Mouse (Mus musculus) midbrain, embryonic 14.5 days (tissue): ENCODE measurements around the gene C7. TPM values are rescaled to one million over a fixed set of nuclear protein-coding genes. Genes with fewer than 3 reads are reported as not detected.
A peak's percentile ranks its signal among the peaks of the same experiment; 100 is the strongest.

Experiments
- ATAC-seq: fragments of 200-750 bp; cut with Nextera tagmentation; 2 replicates; pipeline ENCODE4 v1.8.0; 2017; ENCODE audit warnings: moderate number of reproducible peaks, moderate library complexity; ENCODE audit not compliant: low FRiP score, low TSS enrichment
- DNase-seq: peaks from one replicate; pipeline ENCODE4 v3.0.0-alpha.2; 2015
- H3K27ac ChIP-seq: fragments of 300-500 bp; sonication (generic); replicated peaks from 2 replicates; pipeline ENCODE4 v1.5.1; 2014; ENCODE audit warnings: mild to moderate bottlenecking, low read depth, low read length, moderate library complexity
- H3K27me3 ChIP-seq: fragments of 300-500 bp; sonication (generic); 2 replicates; pipeline ENCODE4 v1.6.1; 2014; ENCODE audit warnings: low read length, control low read depth, mixed read lengths; ENCODE audit not compliant: control insufficient read depth, insufficient read depth
- H3K36me3 ChIP-seq: fragments of 300-500 bp; sonication (generic); 2 replicates; pipeline ENCODE4 v1.6.1; 2014; ENCODE audit warnings: low read length, control low read depth; ENCODE audit not compliant: control insufficient read depth, insufficient read depth
- H3K4me1 ChIP-seq: fragments of 300-500 bp; sonication (generic); 2 replicates; pipeline ENCODE4 v1.6.1; 2014; ENCODE audit warnings: mild to moderate bottlenecking, antibody characterized with exemption, low read length, control low read depth; ENCODE audit not compliant: control insufficient read depth, insufficient read depth
- H3K4me2 ChIP-seq: fragments of 300-500 bp; sonication (generic); 2 replicates; pipeline ENCODE4 v1.6.1; 2014; ENCODE audit warnings: mild to moderate bottlenecking, low read length, moderate library complexity
- H3K4me3 ChIP-seq: fragments of 300-500 bp; sonication (generic); replicated peaks from 2 replicates; pipeline ENCODE4 v1.5.1; 2014; ENCODE audit warnings: low read depth, low read length
- H3K9ac ChIP-seq: fragments of 300-500 bp; sonication (generic); replicated peaks from 2 replicates; pipeline ENCODE4 v1.6.1; 2014; ENCODE audit warnings: mild to moderate bottlenecking, low read length, moderate library complexity
- H3K9me3 ChIP-seq: fragments of 300-500 bp; sonication (generic); 2 replicates; pipeline ENCODE4 v1.6.1; 2016; ENCODE audit warnings: low read length, control low read depth, mixed read lengths; ENCODE audit not compliant: control insufficient read depth
- WGBS: fragments of 180-500 bp; shearing (Covaris S2); extraction: QIAGEN DNeasy Blood & Tissue Kit; methylation state at CpG from one replicate; pipeline ENCODE4 v1.1.7; 2014; 5-methylcytosine and 5-hydroxymethylcytosine counted together
- polyA plus RNA-seq: library from polyadenylated mRNA; unstranded; fragments of >200 nt; fragmentation: Nextera tagmentation; extraction: Ambion mirVana; gene quantifications from 2 replicates; pipeline ENCODE4 v1.2.1, GENCODE M21; 2014

C7 gene
- polyA plus RNA-seq, result 0.13 and 0.16 TPM in 2 replicates

GRCm38 (mm10) chr15:5063635-5064034 is at the start of gene C7:
Gene C7 (minus strand): TSS chr15:5063740.
- no peak for DNase-seq
- Histone ChIP-seq H3K27me3 (no peaks in the 10 kb centered on the region), H3K9ac (no peak within 1 kb of the TSS), H3K9me3 (no peaks in the 10 kb centered on the region), H3K27ac (no peak within 1 kb of the TSS), H3K4me3 (no peak within 1 kb of the TSS), H3K4me1 (no peaks in the 10 kb centered on the region), H3K36me3 (no peaks in the 10 kb centered on the region), H3K4me2 (no peak within 1 kb of the TSS)
- ATAC-seq, result no peak

GRCm38 (mm10) chr15:5112651-5113050 is 49.1 kb upstream of the C7 start:
- no peaks in the 10 kb centered on the region for H3K27me3 ChIP-seq
- no peak overlapping the region for H3K9ac ChIP-seq
- no peak overlapping the region for H3K4me3 ChIP-seq
- ATAC-seq, result no peak
- no peak for DNase-seq
- WGBS, result 92% methylated on average over 3 of the region's 3 CpGs
- H3K4me1 ChIP-seq, result peaks cover 15% of the 10 kb centered on the region
- no peak overlapping the region for H3K4me2 ChIP-seq
- peaks cover 2% of the 10 kb centered on the region for H3K36me3 ChIP-seq
- H3K27ac ChIP-seq, result no peak overlapping the region
- H3K9me3 ChIP-seq, result no peaks in the 10 kb centered on the region

DNA sequence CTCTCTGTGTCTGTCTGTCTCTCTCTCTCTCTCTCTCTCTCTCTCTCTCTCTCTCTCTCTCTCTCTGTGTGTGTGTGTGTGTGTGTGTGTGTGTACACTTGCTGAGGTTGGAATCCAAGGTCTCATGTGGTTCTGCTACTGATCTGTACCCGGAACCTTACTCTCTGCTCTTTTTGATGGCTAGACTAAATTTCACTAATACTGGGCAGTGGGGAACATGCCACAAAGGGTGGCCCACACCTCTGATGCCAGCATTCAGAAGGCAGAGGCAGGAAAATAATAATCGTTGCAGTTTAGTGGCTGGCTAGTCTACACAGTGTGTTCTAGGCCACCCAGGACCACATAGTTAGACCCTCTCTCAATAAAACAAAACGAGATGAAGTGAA is 45.1 kb upstream of the C7 start:
- 91% methylated on average over 3 of the region's 3 CpGs for WGBS
- no peak for ATAC-seq

DNA sequence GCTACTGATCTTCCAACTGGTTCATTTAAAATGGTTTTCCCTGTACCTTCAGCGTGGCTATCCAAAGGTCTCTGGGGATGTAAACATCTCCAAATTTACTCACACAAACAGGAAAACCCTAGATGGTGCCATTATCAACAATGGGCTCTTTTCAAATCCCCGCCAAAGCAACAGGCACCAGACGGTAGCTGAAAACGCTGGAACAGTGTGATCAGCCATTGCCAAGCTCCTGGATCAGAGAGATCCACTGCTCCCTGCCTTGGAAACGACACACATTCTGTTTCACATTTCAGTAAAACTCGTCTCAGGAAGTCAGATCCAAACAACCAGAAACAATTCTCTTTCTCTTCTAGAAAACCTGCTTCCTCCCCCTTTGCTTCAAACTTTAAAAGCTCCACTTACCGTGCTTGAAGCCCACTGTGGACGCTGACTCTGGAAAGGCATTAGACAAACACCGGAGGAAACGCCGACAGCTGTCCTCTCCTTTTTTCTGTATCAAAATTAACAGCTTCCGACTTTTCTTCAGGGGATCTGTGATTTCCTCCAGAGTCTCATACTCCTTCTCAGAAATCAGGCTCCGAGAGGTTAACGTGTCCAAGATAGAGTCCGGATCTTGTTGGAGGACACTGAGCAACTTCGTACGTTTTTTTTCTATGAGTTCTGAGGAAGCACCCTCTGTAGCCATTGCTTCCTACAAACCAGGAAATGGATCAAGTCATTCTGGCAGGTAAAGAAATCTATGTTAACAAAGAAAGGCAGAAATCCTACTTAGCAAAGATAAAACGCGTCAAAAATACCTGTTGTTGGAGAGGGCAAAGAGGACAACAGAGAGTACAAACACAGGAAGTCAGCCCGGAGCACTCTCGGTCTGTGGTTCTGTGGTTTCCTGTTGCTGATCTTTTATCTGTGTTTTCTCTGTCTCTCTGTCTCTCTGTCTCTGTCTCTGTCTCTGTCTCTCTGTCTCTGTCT is 44.4 kb upstream of the C7 start, which contains the start of gene Card6:
Gene Card6, minus strand, starts transcription at position 854 of the 969 bp plus-strand sequence.
- H3K4me2 ChIP-seq, result no peak within 1 kb of the TSS
- no peaks in the 10 kb centered on the region for H3K4me1 ChIP-seq
- no peak within 1 kb of the TSS for H3K27ac ChIP-seq
- 78% methylated on average over 21 of the region's 21 CpGs for WGBS
- no peaks in the 10 kb centered on the region for H3K9me3 ChIP-seq
- DNase-seq, result no peak
- no peak within 1 kb of the TSS for H3K9ac ChIP-seq
- H3K4me3 ChIP-seq, result no peak within 1 kb of the TSS
- ATAC-seq, result no peak
- H3K27me3 ChIP-seq, result no peaks in the 10 kb centered on the region
- H3K36me3 ChIP-seq, result no peaks in the 10 kb centered on the region

More for the DNA sequence above, 45.1 kb upstream of the C7 start:
- DNase-seq, result no peak
- no peak overlapping the region for H3K4me3 ChIP-seq
- no peak overlapping the region for H3K9ac ChIP-seq
- no peak overlapping the region for H3K27ac ChIP-seq
- no peaks in the 10 kb centered on the region for H3K27me3 ChIP-seq
- no peaks in the 10 kb centered on the region for H3K36me3 ChIP-seq
- no peak overlapping the region for H3K4me2 ChIP-seq
- no peaks in the 10 kb centered on the region for H3K4me1 ChIP-seq
- no peaks in the 10 kb centered on the region for H3K9me3 ChIP-seq

DNA sequence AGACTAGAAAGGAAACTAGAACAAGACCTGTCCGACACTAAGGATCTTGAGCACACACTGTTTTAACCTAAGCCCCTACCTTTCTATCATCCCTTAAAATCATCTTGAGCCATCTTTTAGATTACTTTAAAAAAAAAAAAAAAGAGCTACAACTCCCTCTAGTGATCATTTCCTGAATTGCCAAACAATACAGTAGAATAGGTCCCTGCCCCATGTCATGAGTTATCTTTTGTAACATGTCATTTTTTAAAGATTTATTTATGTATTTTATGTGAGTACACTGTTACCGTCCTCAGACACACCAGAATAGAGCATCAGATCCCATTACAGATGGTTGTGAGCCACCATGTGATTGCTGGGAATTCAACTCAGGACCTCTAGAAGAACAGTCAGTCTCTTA is 42.8 kb upstream of the C7 start:
- H3K4me3 ChIP-seq, result no peak overlapping the region
- 53% methylated on average over 2 of the region's 2 CpGs for WGBS
- H3K27me3 ChIP-seq, result no peaks in the 10 kb centered on the region
- H3K9me3 ChIP-seq, result no peaks in the 10 kb centered on the region
- peak; percentile 72 for DNase-seq
- no peak for ATAC-seq
- H3K36me3 ChIP-seq, result no peaks in the 10 kb centered on the region
- H3K4me1 ChIP-seq, result no peaks in the 10 kb centered on the region
- H3K27ac ChIP-seq, result no peak overlapping the region
- H3K4me2 ChIP-seq, result no peak overlapping the region
- H3K9ac ChIP-seq, result no peak overlapping the region

- no peak for ATAC-seq
- Histone ChIP-seq H3K36me3 (no peaks in the 10 kb centered on the region), H3K9ac (no peak overlapping the region), H3K27ac (no peak overlapping the region), H3K4me3 (no peak overlapping the region), H3K9me3 (no peaks in the 10 kb centered on the region), H3K4me2 (no peak overlapping the region), H3K27me3 (no peaks in the 10 kb centered on the region), H3K4me1 (no peaks in the 10 kb centered on the region)
- no peak for DNase-seq
- 76% methylated on average over 6 of the region's 6 CpGs for WGBS
Observed at GRCm38 (mm10) chr15:5105891-5106290, 42.4 kb upstream of the C7 start.

DNA sequence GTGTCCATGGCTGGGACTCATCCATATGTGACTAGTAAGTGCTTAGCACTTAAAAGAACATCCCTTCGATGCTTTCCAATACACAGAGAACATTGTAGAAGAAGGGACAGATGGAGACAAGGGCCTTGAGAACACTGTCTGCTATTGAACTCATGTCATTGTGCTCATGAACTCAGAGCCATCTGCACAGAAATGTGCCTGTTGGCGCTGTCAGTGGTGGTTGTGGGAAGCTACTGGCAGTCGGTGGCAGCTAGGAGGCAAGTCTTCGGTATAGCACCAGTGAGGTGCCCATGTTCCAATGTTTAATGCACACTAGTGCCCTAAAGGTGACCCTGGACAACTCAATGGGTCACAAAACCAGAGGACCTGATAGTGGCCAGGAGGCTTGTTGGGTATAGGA is 38.8 kb upstream of the C7 start:
- no peaks in the 10 kb centered on the region for H3K27me3 ChIP-seq
- ATAC-seq (no peak), DNase-seq (no peak)
- H3K9ac ChIP-seq, result no peak overlapping the region
- H3K36me3 ChIP-seq, result no peaks in the 10 kb centered on the region
- H3K27ac ChIP-seq, result no peak overlapping the region
- no peak overlapping the region for H3K4me3 ChIP-seq
- H3K4me1 ChIP-seq, result no peaks in the 10 kb centered on the region
- no peaks in the 10 kb centered on the region for H3K9me3 ChIP-seq
- 93% methylated on average over 4 of the region's 4 CpGs for WGBS
- H3K4me2 ChIP-seq, result no peak overlapping the region

GRCm38 (mm10) chr15:5097376-5097775 is 33.8 kb upstream of the C7 start:
- no peaks in the 10 kb centered on the region for H3K27me3 ChIP-seq
- H3K4me1 ChIP-seq, result no peaks in the 10 kb centered on the region
- H3K4me2 ChIP-seq, result no peak overlapping the region
- ATAC-seq (no peak), DNase-seq (no peak)
- WGBS, result 91% methylated on average over 1 of the region's 1 CpGs
- H3K27ac ChIP-seq, result no peak overlapping the region
- no peak overlapping the region for H3K9ac ChIP-seq
- no peaks in the 10 kb centered on the region for H3K36me3 ChIP-seq
- H3K4me3 ChIP-seq, result no peak overlapping the region
- no peaks in the 10 kb centered on the region for H3K9me3 ChIP-seq
